Mouse (Mus musculus) 3T3-L1 (cell line): ENCODE measurements around the gene Rhbdf1.

Experiments used
- DNase-seq: peaks from one replicate; pipeline ENCODE4 v3.0.0-alpha.2; 2015; ENCODE audit warnings: low read depth, low spot score

Rhbdf1 gene

GRCm38 (mm10) chr11:32221951-32222409 lies at the start of gene Rhbdf1:
Rhbdf1 (minus strand) TSS chr11:32222300.
- DNase-seq: peak; percentile 47

- DNase-seq: no peak
These were observed 49.1 kb upstream of the Rhbdf1 start for GRCm38 (mm10) chr11:32271178-32271577.

GRCm38 (mm10) chr11:32268952-32269351 lies 46.9 kb upstream of the Rhbdf1 start:
- DNase-seq: no peak

- no peak for DNase-seq
These were observed 45.9 kb upstream of the Rhbdf1 start for GRCm38 (mm10) chr11:32267964-32268363.

- DNase-seq: peak; percentile 91
These were observed 45.2 kb upstream of the Rhbdf1 start, which contains the start of gene Nprl3 for GRCm38 (mm10) chr11:32267188-32267884. Nprl3 (minus strand) TSS chr11:32267707.

GRCm38 (mm10) chr11:32266776-32267175 lies 44.7 kb upstream of the Rhbdf1 start:
- DNase-seq: peak; percentile 19

GRCm38 (mm10) chr11:32266194-32266593 lies 44.1 kb upstream of the Rhbdf1 start:
- DNase-seq: no peak

- DNase-seq: peak; percentile 55
These were observed 43.1 kb upstream of the Rhbdf1 start for GRCm38 (mm10) chr11:32265117-32265738.

GRCm38 (mm10) chr11:32262674-32263415 lies 40.7 kb upstream of the Rhbdf1 start:
- DNase-seq: peak; percentile 97

- DNase-seq: no peak
These were observed 34.5 kb upstream of the Rhbdf1 start for GRCm38 (mm10) chr11:32256566-32256965.

GRCm38 (mm10) chr11:32256146-32256545 lies 34.0 kb upstream of the Rhbdf1 start:
- DNase-seq: no peak

- no peak for DNase-seq
These were observed 31.0 kb upstream of the Rhbdf1 start for GRCm38 (mm10) chr11:32253121-32253520.

- peak; percentile 65 for DNase-seq
These were observed 29.0 kb upstream of the Rhbdf1 start for GRCm38 (mm10) chr11:32250880-32251763.

GRCm38 (mm10) chr11:32248350-32248749 lies 26.2 kb upstream of the Rhbdf1 start:
- DNase-seq: no peak

GRCm38 (mm10) chr11:32247068-32247467 lies 25.0 kb upstream of the Rhbdf1 start:
- peak; percentile 51 for DNase-seq

- no peak for DNase-seq
These were observed 23.5 kb upstream of the Rhbdf1 start for GRCm38 (mm10) chr11:32245614-32246013.

GRCm38 (mm10) chr11:32244617-32245016 lies 22.5 kb upstream of the Rhbdf1 start:
- DNase-seq: no peak

- DNase-seq: no peak
These were observed 22.0 kb upstream of the Rhbdf1 start for GRCm38 (mm10) chr11:32244064-32244463.

- DNase-seq: no peak
These were observed 21.3 kb upstream of the Rhbdf1 start for GRCm38 (mm10) chr11:32243205-32243955.

- no peak for DNase-seq
These were observed 20.1 kb upstream of the Rhbdf1 start for GRCm38 (mm10) chr11:32242209-32242608.

- no peak for DNase-seq
These were observed 19.3 kb upstream of the Rhbdf1 start for GRCm38 (mm10) chr11:32241391-32241790.
